In genomic region chr12:83112283-83112682, GRCm38 (mm10) we compare ENCODE assay signal across 10 mouse cellular contexts.
A peak's percentile ranks its signal among the peaks of the same experiment; 100 is the strongest.
DNase-seq lines count a peak whose midpoint lies in the region; ATAC-seq and TF ChIP-seq lines count a peak whose summit lies in the region.
"Had no signal": no experiment of that assay in that cellular context is flagged by ENCODE, and none has a peak within 500 bp of the region (broad histone marks: within the 10 kb centered on the region; RNA-seq: fewer than 3 reads in every experiment).

No protein-coding gene starts in this region.

- ATAC-seq in kidney, postnatal 0 days (replicated peaks; ENCODE audit: low FRiP score, low read depth): no peak; the same call in 1 of the 2 replicates
- ATAC-seq in liver, embryonic 11.5 days (replicated peaks; ENCODE audit: low FRiP score): peak; percentile 69
- no peak for ATAC-seq in monocyte, adult 5-6 weeks (replicated peaks; ENCODE audit: insufficient number of reproducible peaks, low FRiP score, low TSS enrichment, poor library complexity, severe bottlenecking)

- no peak overlapping the region for H3K27ac ChIP-seq in kidney, postnatal 0 days
- H3K27ac ChIP-seq in liver, embryonic 11.5 days (ENCODE audit: low read depth, low read length): no peak overlapping the region; the same call in 1 of the 2 replicates
- H3K27ac ChIP-seq: embryonic facial prominence, embryonic 13.5 days had no signal

- H3K4me2 ChIP-seq in kidney, postnatal 0 days (ENCODE audit: low read length): no peak overlapping the region
- H3K4me2 ChIP-seq in liver, embryonic 11.5 days: peak overlapping the region; percentile 42
- H3K4me2 ChIP-seq: embryonic facial prominence, embryonic 13.5 days had no signal

- H3K27me3 ChIP-seq in kidney, postnatal 0 days (ENCODE audit: insufficient read depth, low read length): no peaks in the 10 kb centered on the region
- H3K27me3 ChIP-seq in liver, embryonic 11.5 days (replicated peaks; ENCODE audit: control insufficient read depth, insufficient read depth, low read length): no peaks in the 10 kb centered on the region

- peak; percentile 66 for TF ChIP-seq CTCF in kidney, postnatal 0 days (IDR thresholded peaks at IDR 0.05; ENCODE audit: low read depth)

- H3K36me3 ChIP-seq in kidney, postnatal 0 days (ENCODE audit: insufficient read depth, low read length): no peaks in the 10 kb centered on the region
- no peaks in the 10 kb centered on the region for H3K36me3 ChIP-seq in liver, embryonic 11.5 days (ENCODE audit: control insufficient read depth, insufficient read depth, low read length)
- H3K36me3 ChIP-seq: embryonic facial prominence, embryonic 13.5 days had no signal

- WGBS in kidney, postnatal 0 days: 83% methylated on average over 5 of the region's 5 CpGs
- WGBS in liver, embryonic 11.5 days: 81% methylated on average over 5 of the region's 5 CpGs

- no peaks in the 10 kb centered on the region for H3K4me1 ChIP-seq in kidney, postnatal 0 days (replicated peaks; ENCODE audit: insufficient read depth, low read length)
- peaks cover 26% of the 10 kb centered on the region for H3K4me1 ChIP-seq in liver, embryonic 11.5 days (replicated peaks; ENCODE audit: control insufficient read depth, insufficient read depth, low read length)
- H3K4me1 ChIP-seq: embryonic facial prominence, embryonic 13.5 days had no signal

- H3K9me3 ChIP-seq in kidney, postnatal 0 days (replicated peaks; ENCODE audit: low read length): no peaks in the 10 kb centered on the region
- H3K9me3 ChIP-seq in liver, embryonic 11.5 days (ENCODE audit: control insufficient read depth, low read length): no peaks in the 10 kb centered on the region
- H3K9me3 ChIP-seq: embryonic facial prominence, embryonic 13.5 days had no signal

- no peak overlapping the region for H3K4me3 ChIP-seq in kidney, postnatal 0 days (replicated peaks; ENCODE audit: low read depth, low read length)
- no peak overlapping the region for H3K4me3 ChIP-seq in liver, embryonic 11.5 days (ENCODE audit: low read depth, low read length)
- H3K4me3 ChIP-seq: embryonic facial prominence, embryonic 13.5 days had no signal

- peak; percentile 55 for DNase-seq in kidney, postnatal 0 days (ENCODE audit: low spot score)
- DNase-seq in kidney, postnatal 14 days: no peak
- peak; percentile 48 for DNase-seq in Muller cell, postnatal 12 days (ENCODE audit: inconsistent ontology term)
- DNase-seq in cerebellum, postnatal 10 days: peak; percentile 65 to 70
- DNase-seq in liver, embryonic 11.5 days (ENCODE audit: low spot score): no peak
- DNase-seq in thymus, postnatal 25 days: no peak
- no peak for DNase-seq in layer of hippocampus, adult 8-10 months (ENCODE audit: low spot score in 2 of 2)
- DNase-seq: heart, postnatal 36 days had no signal

- H3K9ac ChIP-seq in kidney, postnatal 0 days (ENCODE audit: low read depth, low read length): no peak overlapping the region
- H3K9ac ChIP-seq in liver, embryonic 11.5 days (ENCODE audit: low read depth, low read length): peak overlapping the region; percentile 17; the same call in 1 of the 2 replicates
- H3K9ac ChIP-seq: embryonic facial prominence, embryonic 13.5 days had no signal

Comparison
In these comparisons a context has a peak if more than half of its experiments do, and no peak if none do; other contexts are left out.
1. DNase-seq: peak in kidney, postnatal 0 days (single experiment), Muller cell, postnatal 12 days (single experiment) and cerebellum, postnatal 10 days (2 of 2); none in kidney, postnatal 14 days (single experiment), liver, embryonic 11.5 days (single experiment), thymus, postnatal 25 days (single experiment) and layer of hippocampus, adult 8-10 months (0 of 2).